ENCODE assay signal across 12 mouse cellular contexts in genomic region chr12:119219409-119219808, GRCm38 (mm10). TPM values are rescaled to one million over a fixed set of nuclear protein-coding genes. Genes with fewer than 3 reads are reported as not detected.
DNase-seq lines count a peak whose midpoint lies in the region; ATAC-seq lines count a peak whose summit lies in the region.
"Had no signal": no experiment of that assay in that cellular context is flagged by ENCODE, and none has a peak within 500 bp of the region (broad histone marks: within the 10 kb centered on the region; RNA-seq: fewer than 3 reads in every experiment).

No protein-coding gene starts in this region.

- DNase-seq in cerebellum, postnatal 10 days: peak; percentile 26 to 50
- no peak for DNase-seq in cerebellum, postnatal 4 days (ENCODE audit: low spot score in 2 of 2)
- peak; percentile 28 for DNase-seq in layer of hippocampus, adult 11-12 months (ENCODE audit: low spot score)
- no peak for DNase-seq in layer of hippocampus, adult 9-10 months (ENCODE audit: low spot score)
- peak; percentile 41 for DNase-seq in adipocyte (ENCODE audit: low spot score)
- peak; percentile 12 to 34 for DNase-seq in layer of hippocampus, postnatal 10 days (ENCODE audit: low spot score in 2 of 2)
- no peak for DNase-seq in embryo, embryonic 11 days
- DNase-seq: adrenal gland, postnatal 14 days; gastrocnemius, postnatal 36 days; thymus, postnatal 14 days had no signal

- ATAC-seq in erythroid progenitor cell, adult 5-6 weeks (replicated peaks; ENCODE audit: low FRiP score, poor library complexity, severe bottlenecking): no peak
- ATAC-seq: forebrain, embryonic 14.5 days had no signal

RNA-seq across cellular contexts. Expression of gene Itgb8, which starts 19.2 kb away (rescaled TPM):
- 10 to 100 TPM; 31.2 TPM for total RNA-seq in layer of hippocampus, postnatal 10 days (2021)
- total RNA-seq in erythroid progenitor cell, adult 5-6 weeks (2015; ENCODE audit: low replicate concordance): 0.84 TPM in 1 of 2 replicates, not detected in the other
- total RNA-seq in erythroid progenitor cell, adult 5-6 weeks (2017; ENCODE audit: low replicate concordance): not detected in 2 replicates

Comparison
In these comparisons a context has a peak if more than half of its experiments do, and no peak if none do; other contexts are left out.
1. DNase-seq: peak in cerebellum, postnatal 10 days (2 of 2), layer of hippocampus, adult 11-12 months (single experiment), adipocyte (single experiment) and layer of hippocampus, postnatal 10 days (2 of 2); none in cerebellum, postnatal 4 days (0 of 2), layer of hippocampus, adult 9-10 months (single experiment) and embryo, embryonic 11 days (single experiment).
2. RNA of gene Itgb8, which starts 19.2 kb away (total RNA-seq): 31.2 TPM in layer of hippocampus, postnatal 10 days; 0.84 TPM in erythroid progenitor cell, adult 5-6 weeks; every median in the first group is over 10 times any median in the second.